Mouse (Mus musculus): Measurements from ENCODE around the gene Atn1.

DNA sequence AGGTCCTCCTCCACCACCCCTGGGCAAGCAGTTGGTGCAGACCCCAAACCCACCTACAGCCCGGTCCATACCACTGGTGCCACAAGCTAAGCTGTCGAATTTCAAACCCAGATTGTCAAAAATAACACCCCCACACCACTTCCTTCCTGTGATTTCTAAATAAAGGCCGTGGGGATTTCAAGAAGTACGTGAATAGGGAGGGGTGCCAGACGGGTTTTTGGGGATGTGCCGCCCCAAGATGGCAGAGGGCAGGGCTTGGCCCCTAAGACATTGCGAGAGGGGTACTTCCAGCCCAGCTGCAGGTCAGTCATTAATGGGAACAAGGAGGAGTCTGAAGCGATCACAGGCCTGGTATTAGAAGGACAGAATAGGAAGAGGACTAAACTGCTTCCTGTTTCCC, 32.8 kb downstream of the Atn1 start:
- no peak for TF ChIP-seq MAFK (IDR thresholded peaks at IDR 0.05; ENCODE audit: insufficient read depth, low read depth, low read length)
- no peak for TF ChIP-seq CHD2 (IDR thresholded peaks at IDR 0.05; ENCODE audit: low read depth, low read length)

All from ES-E14 (cell line).